ENCODE assay signal across 16 mouse cellular contexts in the genomic region with DNA sequence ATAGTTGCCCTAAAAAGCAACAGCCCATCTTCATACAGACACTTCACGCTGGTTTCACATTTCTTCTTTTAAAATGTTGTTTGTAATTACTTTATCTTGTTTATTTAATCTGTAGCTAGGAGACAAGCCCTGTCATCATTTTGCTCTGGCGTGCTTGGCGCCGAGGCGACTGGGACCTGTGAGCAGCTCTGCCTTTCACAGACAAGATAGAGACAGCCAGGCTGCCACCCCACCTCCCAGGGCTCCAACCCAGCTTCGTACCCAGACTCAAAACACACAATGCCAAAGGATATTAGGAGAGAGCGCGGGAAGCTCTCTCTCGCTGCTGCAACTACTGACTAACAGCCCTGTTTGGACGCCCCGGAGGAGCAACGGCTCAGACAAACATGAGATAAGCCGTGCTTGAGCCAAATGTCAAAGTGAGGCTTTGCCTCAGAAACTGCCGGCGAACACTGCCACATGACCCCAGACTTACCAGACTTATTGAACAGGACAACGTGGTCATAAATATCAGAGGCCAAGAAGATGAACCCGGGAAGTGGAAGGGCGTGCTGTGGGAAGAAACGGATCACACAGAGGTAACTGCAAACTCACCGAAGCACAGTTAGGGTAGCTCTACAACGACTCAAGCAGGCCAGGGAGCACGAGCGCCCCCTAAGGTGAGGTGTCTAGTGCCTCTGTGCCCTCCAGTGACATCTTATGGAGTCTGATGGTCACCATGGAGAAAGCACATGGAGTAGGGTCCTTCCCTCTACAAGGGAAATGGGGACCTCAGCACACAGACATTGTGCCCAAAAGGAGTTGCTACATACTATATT. TPM values are rescaled to one million over a fixed set of nuclear protein-coding genes. Genes with fewer than 3 reads are reported as not detected.
DNase-seq lines count a peak whose midpoint lies in the region; ATAC-seq and TF ChIP-seq lines count a peak whose summit lies in the region.
"Had no signal": no experiment of that assay in that cellular context is flagged by ENCODE, and none has a peak within 500 bp of the region (broad histone marks: within the 10 kb centered on the region; RNA-seq: fewer than 3 reads in every experiment).

No protein-coding gene starts in this region.

- no peak overlapping the region for H3K4me3 ChIP-seq in heart, embryonic 10.5 days
- H3K4me3 ChIP-seq in liver, postnatal 0 days (ENCODE audit: low read depth, low read length) = no peak overlapping the region
- H3K4me3 ChIP-seq: neural tube, embryonic 12.5 days had no signal

- H3K36me3 ChIP-seq in heart, embryonic 10.5 days = peaks cover 65% of the 10 kb centered on the region
- H3K36me3 ChIP-seq in liver, postnatal 0 days (replicated peaks; ENCODE audit: insufficient read depth, low read length) = peaks cover 67% of the 10 kb centered on the region

- peaks cover 36% of the 10 kb centered on the region for H3K4me1 ChIP-seq in heart, embryonic 10.5 days
- peaks cover 29% of the 10 kb centered on the region for H3K4me1 ChIP-seq in liver, postnatal 0 days (ENCODE audit: insufficient read depth)

- H3K4me2 ChIP-seq in liver, postnatal 0 days (ENCODE audit: low read depth, low read length) = no peak overlapping the region
- H3K4me2 ChIP-seq: hindbrain, embryonic 14.5 days; neural tube, embryonic 12.5 days had no signal

- DNase-seq in heart, embryonic 10.5 days (ENCODE audit: low spot score) = no peak
- DNase-seq in heart, postnatal 14 days = no peak
- peak; percentile 27 for DNase-seq in ovary, postnatal 36 days (ENCODE audit: low spot score)
- no peak for DNase-seq in ovary, postnatal 14 days (ENCODE audit: low spot score)
- DNase-seq in liver, postnatal 0 days = peak; percentile 40
- no peak for DNase-seq in Muller cell, postnatal 12 days (ENCODE audit: inconsistent ontology term)
- DNase-seq: B cell, adult 2 months; cerebellum, adult 18-20 months; gastrocnemius, postnatal 36 days; kidney, adult 9 months; midbrain, embryonic 14.5 days had no signal

- intact Hi-C loops in heart, postnatal 14 days (cut with DNase I) = no loop called here

- ATAC-seq in liver, postnatal 0 days = no peak
- no peak for ATAC-seq in cerebellum, adult (ENCODE audit: insufficient number of reproducible peaks, low FRiP score, low TSS enrichment)
- ATAC-seq in activated CD4-positive, CD25-positive, alpha-beta regulatory T cell, adult 4 months = no peak

- no peak overlapping the region for H3K9ac ChIP-seq in liver, postnatal 0 days (replicated peaks)
- H3K9ac ChIP-seq: hindbrain, embryonic 14.5 days; neural tube, embryonic 12.5 days had no signal

- no peaks in the 10 kb centered on the region for H3K9me3 ChIP-seq in heart, embryonic 10.5 days
- H3K9me3 ChIP-seq in liver, postnatal 0 days (ENCODE audit: low read length) = no peaks in the 10 kb centered on the region
- H3K9me3 ChIP-seq: neural tube, embryonic 12.5 days had no signal

- no peaks in the 10 kb centered on the region for H3K27me3 ChIP-seq in heart, embryonic 10.5 days (ENCODE audit: insufficient read depth, poor library complexity, severe bottlenecking)
- no peaks in the 10 kb centered on the region for H3K27me3 ChIP-seq in liver, postnatal 0 days (ENCODE audit: insufficient read depth, low read length)
- H3K27me3 ChIP-seq: neural tube, embryonic 12.5 days had no signal

- peak; percentile 56 for TF ChIP-seq CTCF in liver, postnatal 0 days (IDR thresholded peaks at IDR 0.05; ENCODE audit: low read depth)

- peak overlapping the region; percentile 24 for H3K27ac ChIP-seq in heart, embryonic 10.5 days
- H3K27ac ChIP-seq in liver, postnatal 0 days (ENCODE audit: low read depth) = no peak overlapping the region
- H3K27ac ChIP-seq: hindbrain, embryonic 14.5 days; macrophage; neural tube, embryonic 12.5 days had no signal

- TF ChIP-seq EP300 in liver, postnatal 0 days (IDR thresholded peaks at IDR 0.05; ENCODE audit: low read depth) = no peak

- WGBS in heart, embryonic 10.5 days = 45% methylated on average over 23 of the region's 23 CpGs
- WGBS in liver, postnatal 0 days (ENCODE audit: insufficient replicate concordance) = 69% methylated on average over 23 of the region's 23 CpGs

RNA-seq across cellular contexts. Expression of a gene that starts 16.7 kb away (rescaled TPM):
- 43.2 and 46.3 TPM in 2 replicates for polyA plus RNA-seq in heart, embryonic 10.5 days (2016; fragmentation: Nextera tagmentation; extraction: Ambion mirVana)
- 10 to 100 TPM in 1 of 2 experiments, 1 to 10 TPM in 1; 9.7 to 11.5 TPM for total RNA-seq in heart, postnatal 14 days (2021)
- 13.4 and 15.6 TPM in 2 replicates for polyA plus RNA-seq in liver, postnatal 0 days (2015; fragmentation: Nextera tagmentation; extraction: Ambion mirVana)
- 10 to 100 TPM; 24.4 to 29.2 TPM for polyA plus RNA-seq in activated CD4-positive, CD25-positive, alpha-beta regulatory T cell, adult 4 months (2017; shearing (Covaris generic))

Comparison
In these comparisons a context has a peak if more than half of its experiments do, and no peak if none do; other contexts are left out.
1. DNase-seq: peak in ovary, postnatal 36 days (single experiment) and liver, postnatal 0 days (single experiment); none in heart, embryonic 10.5 days (single experiment), heart, postnatal 14 days (0 of 2), ovary, postnatal 14 days (single experiment) and Muller cell, postnatal 12 days (single experiment).